Mouse (Mus musculus) testis, adult 2 months (tissue): Measurements from ENCODE around the gene Cort.
"Not testable (repeated sequence)": the region's sequence is repeated elsewhere in the genome, so short reads cannot be mapped to it uniquely, and the experiment has no call there.

Experiments used
- CTCF ChIP-seq: fragments of 200-500 bp; IDR thresholded peaks from 2 replicates; pipeline ENCODE4 v1.5.1; 2012; ENCODE audit warnings: low read depth, mild to moderate bottlenecking, inconsistent platforms, low read length, moderate library complexity; ENCODE audit not compliant: control insufficient read depth, insufficient read depth, insufficient replicate concordance
- POLR2A ChIP-seq: fragments of 200-500 bp; IDR thresholded peaks from 2 replicates; pipeline ENCODE4 v1.6.1; 2012; ENCODE audit warnings: low read depth, mild to moderate bottlenecking, inconsistent platforms, low read length, moderate library complexity; ENCODE audit not compliant: control insufficient read depth

DNA sequence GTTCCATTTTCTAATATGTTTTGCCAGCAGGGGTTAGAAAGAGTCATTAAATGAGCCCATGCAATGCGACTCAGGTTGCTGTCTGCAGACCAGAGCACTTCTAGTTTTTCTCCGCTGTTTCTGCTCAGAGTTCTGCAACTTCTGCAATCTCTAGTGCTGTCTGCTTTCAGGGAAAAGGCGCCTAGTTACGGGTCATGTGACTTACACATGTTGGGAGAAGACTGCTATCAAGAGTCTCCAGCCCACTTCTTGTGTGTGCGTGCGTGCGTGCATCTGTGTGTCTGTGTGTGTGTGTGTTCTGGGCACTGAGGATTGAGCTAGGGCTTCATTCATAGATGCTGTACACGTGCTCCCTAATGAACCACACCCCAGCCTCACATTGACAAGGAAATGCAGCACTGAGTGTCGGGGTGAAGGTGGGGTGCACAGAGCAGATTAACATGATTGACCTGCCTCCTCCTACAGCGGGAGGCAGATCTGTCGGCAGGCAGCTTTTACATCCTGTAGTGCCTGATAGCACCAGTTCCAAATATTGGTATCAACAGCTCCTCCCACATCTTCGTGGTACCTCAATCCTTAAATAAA is 6.5 kb downstream of the Cort start:
- not testable (repeated sequence) for TF ChIP-seq CTCF, POLR2A
